Mouse (Mus musculus): Measurements from ENCODE around the gene Tnrc6b. TPM values are rescaled to one million over a fixed set of nuclear protein-coding genes. Genes with fewer than 3 reads are reported as not detected.

Tnrc6b gene
- polyA plus RNA-seq, 1 experiment: 65.3 TPM

GRCm38 (mm10) chr15:80949431-80949830 is 238.3 kb downstream of the Tnrc6b start:
- Histone ChIP-seq H3K4me3 (replicated peaks; ENCODE audit: control insufficient read depth, low read depth, low read length) (peak overlapping the region; percentile 92), H3K27ac (ENCODE audit: control insufficient read depth, insufficient read depth, low read depth, low read length, poor library complexity) (no peak overlapping the region), H3K4me1 (ENCODE audit: control insufficient read depth, insufficient read depth, low read length) (peaks cover 5% of the 10 kb centered on the region; the same call in 1 of the 2 replicates)
- TF ChIP-seq POLR2A (IDR thresholded peaks at IDR 0.05; ENCODE audit: borderline replicate concordance, control insufficient read depth, low read depth, low read length): no peak
- TF ChIP-seq CTCF (IDR thresholded peaks at IDR 0.05; ENCODE audit: control insufficient read depth, insufficient read depth, low read length): no peak
- 32% methylated on average over 4 of the region's 4 CpGs for WGBS

DNA sequence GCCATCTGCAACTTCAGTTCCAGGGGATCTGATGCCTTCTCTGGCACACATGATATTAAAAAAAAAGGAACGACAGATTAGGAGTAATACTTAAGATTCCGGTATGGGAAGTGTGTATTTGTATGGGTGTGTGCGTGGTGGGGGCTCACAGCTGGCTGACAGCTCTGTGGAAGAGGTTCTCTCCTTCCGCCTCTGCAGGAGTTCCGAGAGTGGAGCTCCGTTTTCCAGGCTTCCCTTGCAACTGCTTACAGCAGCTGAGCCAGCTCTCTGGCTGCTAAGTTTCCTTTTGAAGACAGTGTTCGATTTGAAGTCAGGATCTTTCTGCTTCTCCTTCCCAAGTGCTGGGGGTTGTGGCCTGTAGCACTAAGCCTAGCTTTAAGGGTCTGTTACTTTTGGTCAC is 238.9 kb downstream of the Tnrc6b start:
- TF ChIP-seq CTCF (IDR thresholded peaks at IDR 0.05; ENCODE audit: control insufficient read depth, insufficient read depth, low read length) (no peak), POLR2A (IDR thresholded peaks at IDR 0.05; ENCODE audit: borderline replicate concordance, control insufficient read depth, low read depth, low read length) (no peak)
- Histone ChIP-seq H3K27ac (ENCODE audit: control insufficient read depth, insufficient read depth, low read depth, low read length, poor library complexity) (no peak overlapping the region), H3K4me1 (ENCODE audit: control insufficient read depth, insufficient read depth, low read length) (peaks cover 5% of the 10 kb centered on the region; the same call in 1 of the 2 replicates), H3K4me3 (replicated peaks; ENCODE audit: control insufficient read depth, low read depth, low read length) (no peak overlapping the region)
- 74% methylated on average over 7 of the region's 7 CpGs for WGBS

DNA sequence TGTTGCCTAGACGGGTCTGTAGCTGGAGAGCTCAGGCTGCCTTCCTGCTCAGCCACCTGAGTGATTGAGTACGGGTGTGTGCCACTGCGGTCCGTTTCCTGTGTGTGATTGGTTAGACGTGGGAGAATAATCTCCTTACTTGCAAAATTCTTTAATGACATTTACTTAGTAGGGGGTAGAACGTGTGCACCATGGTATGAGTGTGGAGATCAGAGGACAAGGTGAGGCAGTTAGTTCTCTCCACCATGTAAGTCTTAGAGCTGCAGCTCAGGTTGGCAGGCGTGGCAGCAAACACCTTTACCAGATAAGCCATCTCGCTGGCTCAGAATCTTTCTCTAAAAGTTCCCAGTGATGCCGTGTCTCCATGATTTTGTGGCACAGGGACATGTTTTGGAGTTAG is 242.9 kb downstream of the Tnrc6b start:
- H3K4me3 ChIP-seq (replicated peaks; ENCODE audit: control insufficient read depth, low read depth, low read length): no peak overlapping the region
- no peak overlapping the region for H3K27ac ChIP-seq (ENCODE audit: control insufficient read depth, insufficient read depth, low read depth, low read length, poor library complexity)
- H3K4me1 ChIP-seq (ENCODE audit: control insufficient read depth, insufficient read depth, low read length): peaks cover 5% of the 10 kb centered on the region; the same call in 1 of the 2 replicates
- TF ChIP-seq POLR2A (IDR thresholded peaks at IDR 0.05; ENCODE audit: borderline replicate concordance, control insufficient read depth, low read depth, low read length): no peak
- TF ChIP-seq CTCF (IDR thresholded peaks at IDR 0.05; ENCODE audit: control insufficient read depth, insufficient read depth, low read length): no peak
- 84% methylated on average over 9 of the region's 9 CpGs for WGBS

DNA sequence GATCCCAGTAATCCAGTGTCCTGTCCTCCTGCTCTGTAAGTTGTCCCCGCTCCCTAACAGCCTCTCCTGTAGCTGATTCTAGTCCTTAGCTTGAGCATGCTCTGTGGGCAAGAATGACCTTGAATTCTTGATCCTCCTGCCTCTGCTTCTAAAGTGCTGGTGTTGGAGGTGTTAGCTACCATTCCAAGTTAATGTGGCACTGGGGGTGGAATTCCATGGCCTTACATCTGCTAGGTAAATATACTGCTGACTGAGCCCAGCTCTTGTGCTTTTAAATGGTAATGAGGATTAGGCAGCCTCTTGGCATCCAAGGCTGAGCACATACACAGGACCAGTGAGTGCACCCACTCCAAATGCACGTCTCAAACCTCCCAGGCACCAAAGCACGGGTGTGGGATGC is 243.7 kb downstream of the Tnrc6b start:
- no peak overlapping the region for H3K27ac ChIP-seq (ENCODE audit: control insufficient read depth, insufficient read depth, low read depth, low read length, poor library complexity)
- H3K4me1 ChIP-seq (ENCODE audit: control insufficient read depth, insufficient read depth, low read length): no peaks in the 10 kb centered on the region
- TF ChIP-seq POLR2A (IDR thresholded peaks at IDR 0.05; ENCODE audit: borderline replicate concordance, control insufficient read depth, low read depth, low read length): no peak
- TF ChIP-seq CTCF (IDR thresholded peaks at IDR 0.05; ENCODE audit: control insufficient read depth, insufficient read depth, low read length): no peak
- no peak overlapping the region for H3K4me3 ChIP-seq (replicated peaks; ENCODE audit: control insufficient read depth, low read depth, low read length)
- WGBS: 90% methylated on average over 3 of the region's 3 CpGs

GRCm38 (mm10) chr15:80955836-80956438 is 244.8 kb downstream of the Tnrc6b start:
- H3K4me1 ChIP-seq (ENCODE audit: control insufficient read depth, insufficient read depth, low read length): no peaks in the 10 kb centered on the region
- H3K4me3 ChIP-seq (replicated peaks; ENCODE audit: control insufficient read depth, low read depth, low read length): no peak overlapping the region
- 91% methylated on average over 12 of the region's 12 CpGs for WGBS
- TF ChIP-seq POLR2A (IDR thresholded peaks at IDR 0.05; ENCODE audit: borderline replicate concordance, control insufficient read depth, low read depth, low read length): no peak
- TF ChIP-seq CTCF (IDR thresholded peaks at IDR 0.05; ENCODE audit: control insufficient read depth, insufficient read depth, low read length): no peak
- H3K27ac ChIP-seq (ENCODE audit: control insufficient read depth, insufficient read depth, low read depth, low read length, poor library complexity): no peak overlapping the region

DNA sequence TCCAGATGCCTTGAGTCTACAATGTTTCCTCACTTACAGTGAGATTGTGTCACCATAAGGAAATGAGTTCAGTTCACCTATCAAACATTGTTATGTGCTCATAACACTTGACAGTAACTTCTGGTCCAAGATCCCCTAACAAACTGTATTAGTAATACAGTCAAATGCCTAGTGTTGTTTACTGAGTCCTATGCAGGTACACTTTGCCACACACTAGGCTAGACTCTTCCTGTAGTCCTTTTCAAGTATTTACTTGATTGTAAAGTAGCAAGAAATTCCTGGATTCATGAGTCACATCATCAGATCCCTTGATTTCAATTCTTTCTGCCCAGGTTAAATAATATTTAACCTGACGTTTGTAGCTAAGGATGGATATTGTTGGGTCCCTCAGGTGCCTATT is 258.3 kb downstream of the Tnrc6b start:
- H3K4me3 ChIP-seq (replicated peaks; ENCODE audit: control insufficient read depth, low read depth, low read length): no peak overlapping the region
- no peak for TF ChIP-seq CTCF (IDR thresholded peaks at IDR 0.05; ENCODE audit: control insufficient read depth, insufficient read depth, low read length)
- TF ChIP-seq POLR2A (IDR thresholded peaks at IDR 0.05; ENCODE audit: borderline replicate concordance, control insufficient read depth, low read depth, low read length): no peak
- H3K27ac ChIP-seq (ENCODE audit: control insufficient read depth, insufficient read depth, low read depth, low read length, poor library complexity): no peak overlapping the region
- 78% methylated on average over 1 of the region's 1 CpGs for WGBS
- no peaks in the 10 kb centered on the region for H3K4me1 ChIP-seq (ENCODE audit: control insufficient read depth, insufficient read depth, low read length)

- TF ChIP-seq CTCF (IDR thresholded peaks at IDR 0.05; ENCODE audit: control insufficient read depth, insufficient read depth, low read length) (no peak), POLR2A (IDR thresholded peaks at IDR 0.05; ENCODE audit: borderline replicate concordance, control insufficient read depth, low read depth, low read length) (no peak)
- Histone ChIP-seq H3K27ac (ENCODE audit: control insufficient read depth, insufficient read depth, low read depth, low read length, poor library complexity) (no peak overlapping the region), H3K4me3 (replicated peaks; ENCODE audit: control insufficient read depth, low read depth, low read length) (no peak overlapping the region), H3K4me1 (ENCODE audit: control insufficient read depth, insufficient read depth, low read length) (no peaks in the 10 kb centered on the region; the same call in 1 of the 2 replicates)
- 58% methylated on average over 5 of the region's 5 CpGs for WGBS
Observed at GRCm38 (mm10) chr15:80974311-80974710, 263.2 kb downstream of the Tnrc6b start.

GRCm38 (mm10) chr15:80975666-80976065 is 264.6 kb downstream of the Tnrc6b start:
- 59% methylated on average over 3 of the region's 3 CpGs for WGBS
- TF ChIP-seq POLR2A (IDR thresholded peaks at IDR 0.05; ENCODE audit: borderline replicate concordance, control insufficient read depth, low read depth, low read length): no peak
- no peak for TF ChIP-seq CTCF (IDR thresholded peaks at IDR 0.05; ENCODE audit: control insufficient read depth, insufficient read depth, low read length)
- H3K27ac ChIP-seq (ENCODE audit: control insufficient read depth, insufficient read depth, low read depth, low read length, poor library complexity): no peak overlapping the region
- H3K4me3 ChIP-seq (replicated peaks; ENCODE audit: control insufficient read depth, low read depth, low read length): no peak overlapping the region
- H3K4me1 ChIP-seq (ENCODE audit: control insufficient read depth, insufficient read depth, low read length): no peaks in the 10 kb centered on the region; the same call in 1 of the 2 replicates

Data from bone marrow, adult 2 months (tissue).